Mouse (Mus musculus): ENCODE measurements around the gene Klhdc4.

- TF ChIP-seq EP300 (IDR thresholded peaks at IDR 0.05; ENCODE audit: low read depth) (no peak), CTCF (IDR thresholded peaks at IDR 0.05; ENCODE audit: low read depth) (no peak)
Observed at GRCm38 (mm10) chr8:121844765-121845164, 15.4 kb upstream of the Klhdc4 start.

Data from liver, embryonic 14.5 days (tissue).